Mouse (Mus musculus): ENCODE measurements around the gene Pidd1.
A peak's percentile ranks its signal among the peaks of the same experiment; 100 is the strongest.
"Not testable (repeated sequence)": the region's sequence is repeated elsewhere in the genome, so short reads cannot be mapped to it uniquely, and the experiment has no call there.

Gene Pidd1

DNA sequence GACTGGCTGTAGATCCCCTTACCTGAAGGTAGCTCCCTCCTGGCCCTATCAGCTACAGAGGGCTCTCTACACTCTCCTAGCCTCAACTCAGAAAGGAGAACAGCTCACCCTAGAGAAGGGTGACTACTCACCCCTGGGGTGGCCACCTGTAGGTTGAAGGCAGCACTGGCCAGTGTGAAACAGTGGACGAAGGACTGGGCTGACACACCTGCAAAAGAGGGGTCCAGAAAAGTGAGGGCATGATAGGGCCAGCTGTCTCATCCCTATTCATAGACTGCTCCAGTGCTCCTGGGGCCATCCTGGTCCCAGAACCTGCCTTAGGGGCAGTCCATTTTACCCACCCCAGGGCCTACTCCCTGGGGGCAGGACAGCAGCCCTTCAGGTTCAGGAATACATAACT, 32.2 kb downstream of the Pidd1 start:
- no peak for DNase-seq

DNA sequence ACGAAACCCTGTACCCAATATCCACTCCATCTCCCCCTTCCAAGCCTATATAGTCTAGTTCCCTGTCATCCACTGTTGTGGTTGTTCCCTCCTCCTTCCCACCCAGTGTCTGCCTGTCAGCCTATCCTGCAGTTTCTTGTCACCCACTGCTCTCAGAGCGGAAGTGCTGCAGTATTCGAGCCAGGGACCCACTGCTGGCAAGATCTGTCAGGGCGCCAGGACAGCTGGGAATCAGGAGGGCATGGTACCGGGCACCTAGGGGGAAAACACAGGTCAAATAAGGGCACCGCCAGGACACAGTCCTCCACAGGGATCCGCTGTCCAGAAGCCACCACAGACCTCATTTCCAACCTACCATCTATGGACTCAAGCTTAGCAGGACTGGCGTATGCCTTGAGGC, 33.2 kb downstream of the Pidd1 start:
- no peak for DNase-seq

DNA sequence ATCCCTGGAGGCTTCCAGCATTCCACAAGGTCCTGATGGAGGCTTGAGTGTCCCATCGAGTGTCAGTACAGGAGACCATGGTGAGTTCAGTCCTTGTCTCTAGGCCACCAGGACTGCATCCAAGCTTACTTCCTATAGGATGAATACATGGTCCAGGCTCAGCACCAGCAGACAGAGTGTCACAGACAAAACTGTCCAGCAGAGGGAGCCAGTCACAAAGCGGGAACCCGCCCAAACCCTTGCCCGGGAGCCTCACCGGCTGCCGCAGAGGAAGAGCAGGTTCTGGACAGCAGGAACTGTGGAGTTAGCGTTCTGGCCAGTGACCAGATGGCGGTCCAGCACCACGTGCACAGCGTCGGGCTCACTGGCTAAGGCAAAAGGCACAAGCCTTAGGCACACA, 35.0 kb downstream of the Pidd1 start:
- peak; percentile 75 for DNase-seq

DNA sequence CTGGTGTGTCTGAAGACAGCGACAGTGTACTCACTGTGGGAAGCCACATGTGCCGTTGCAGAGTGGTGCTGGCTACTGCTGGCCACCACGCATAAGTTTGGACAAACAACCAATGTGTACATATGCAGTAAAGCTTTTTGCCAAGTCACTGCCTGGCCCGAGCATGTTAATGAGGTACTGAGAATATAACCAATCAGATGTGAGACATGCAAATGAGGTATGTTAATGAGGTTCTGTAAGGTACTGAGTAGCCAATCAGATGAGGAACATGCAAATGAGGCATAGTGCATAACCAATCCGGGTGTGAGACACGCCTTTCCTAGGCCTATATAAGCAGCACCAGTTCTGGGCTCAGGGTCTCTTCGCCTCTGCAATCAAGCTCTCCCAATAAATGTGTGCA, 36.2 kb downstream of the Pidd1 start:
- not testable (repeated sequence) for DNase-seq

DNA sequence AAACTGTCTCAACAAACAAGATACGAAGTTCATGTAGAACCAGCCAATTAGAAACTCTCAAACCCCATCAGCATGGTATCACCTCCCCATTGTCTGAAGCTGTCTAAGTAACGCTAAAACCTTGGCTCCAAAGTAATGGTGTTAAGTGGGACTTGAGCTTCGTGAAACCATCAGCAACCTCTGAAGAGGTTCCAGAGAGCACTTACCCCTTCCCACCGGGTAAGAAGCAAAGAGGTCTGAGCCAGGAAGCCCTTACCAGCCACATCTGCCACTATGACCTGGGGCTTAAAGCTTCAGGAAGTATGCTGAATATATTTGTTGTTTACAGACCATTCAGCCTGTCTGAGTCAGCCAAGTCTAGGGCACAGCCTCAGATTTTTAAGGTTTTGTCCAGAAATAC, 38.4 kb downstream of the Pidd1 start:
- no peak for DNase-seq

DNA sequence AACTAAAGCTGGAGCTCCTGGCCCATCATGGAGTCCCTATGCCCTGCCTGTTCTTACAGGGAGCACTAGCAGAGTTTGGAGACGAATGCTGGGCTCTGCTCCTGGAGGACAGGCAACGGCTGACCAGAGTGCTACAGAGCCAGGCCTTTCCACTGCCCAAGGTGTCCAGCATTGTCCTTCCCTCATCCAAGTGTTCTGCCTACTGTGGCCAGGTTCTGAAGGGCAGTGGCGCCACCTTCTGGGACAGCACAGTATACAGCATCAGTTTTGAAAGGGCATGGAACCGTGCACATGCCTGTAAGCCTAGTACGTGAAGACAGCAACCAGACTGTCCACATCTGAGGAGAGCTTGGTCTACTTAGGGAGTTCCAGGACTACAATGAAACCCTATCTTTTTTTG, 40.5 kb downstream of the Pidd1 start:
- peak; percentile 61 for DNase-seq

DNA sequence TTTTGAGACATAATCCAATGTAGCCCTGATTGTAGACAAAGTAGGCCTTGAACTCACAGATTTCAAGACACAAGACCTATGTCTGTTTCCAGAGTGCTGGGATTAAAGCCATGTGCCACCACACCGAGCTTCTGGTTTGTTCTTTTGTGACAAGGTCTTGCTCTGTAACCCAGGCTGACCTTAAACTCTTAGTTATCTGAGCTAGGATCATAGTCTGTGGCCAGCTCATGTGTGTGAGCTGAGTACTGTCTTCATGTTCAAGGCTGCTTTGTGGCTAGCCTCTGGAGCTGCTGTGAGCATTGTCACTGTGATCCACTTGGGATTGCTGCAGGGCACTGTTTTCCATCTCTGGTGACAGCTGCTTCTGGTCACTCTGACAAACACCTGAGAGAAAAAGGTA, 48.5 kb downstream of the Pidd1 start:
- no peak for DNase-seq

DNA sequence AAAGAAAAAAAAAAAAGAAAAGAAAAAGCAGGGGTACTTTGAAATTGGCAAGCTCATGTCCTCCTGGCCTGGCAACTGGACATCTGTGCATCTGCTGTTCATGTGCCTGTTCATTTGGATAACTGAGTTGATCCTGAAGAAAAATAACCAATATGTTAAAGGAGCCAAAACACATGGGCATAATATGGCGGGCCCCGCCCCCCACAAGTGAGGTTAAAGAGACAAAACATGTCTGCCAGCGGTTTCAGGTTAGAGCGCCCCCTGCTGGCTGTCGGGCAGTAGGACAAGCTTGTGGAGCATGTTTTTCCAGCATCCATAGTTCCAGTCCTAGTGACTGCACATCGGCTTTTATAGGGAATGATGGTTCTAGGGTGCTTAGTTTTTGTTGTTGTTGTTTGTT, 49.1 kb downstream of the Pidd1 start:
- peak; percentile 55 for DNase-seq

DNA sequence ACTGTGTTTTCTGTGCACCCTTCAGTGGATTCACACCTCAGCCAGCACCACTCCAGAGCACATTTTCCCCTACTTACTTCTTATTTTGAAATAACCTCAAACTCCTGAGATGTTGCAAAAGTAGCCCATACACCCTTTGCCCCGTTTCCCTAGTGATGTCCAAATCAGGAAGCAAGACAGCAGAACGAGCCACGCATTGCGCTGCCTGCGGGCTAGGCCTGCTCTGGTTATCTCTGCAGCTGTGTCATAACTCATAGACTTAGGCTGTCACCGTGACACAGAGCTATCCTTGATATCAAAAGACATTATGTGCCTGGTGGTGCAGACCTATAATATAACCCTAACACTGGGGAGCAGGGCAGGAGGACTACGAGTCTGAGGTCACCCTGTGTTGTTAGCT, 49.7 kb downstream of the Pidd1 start:
- no peak for DNase-seq

DNA sequence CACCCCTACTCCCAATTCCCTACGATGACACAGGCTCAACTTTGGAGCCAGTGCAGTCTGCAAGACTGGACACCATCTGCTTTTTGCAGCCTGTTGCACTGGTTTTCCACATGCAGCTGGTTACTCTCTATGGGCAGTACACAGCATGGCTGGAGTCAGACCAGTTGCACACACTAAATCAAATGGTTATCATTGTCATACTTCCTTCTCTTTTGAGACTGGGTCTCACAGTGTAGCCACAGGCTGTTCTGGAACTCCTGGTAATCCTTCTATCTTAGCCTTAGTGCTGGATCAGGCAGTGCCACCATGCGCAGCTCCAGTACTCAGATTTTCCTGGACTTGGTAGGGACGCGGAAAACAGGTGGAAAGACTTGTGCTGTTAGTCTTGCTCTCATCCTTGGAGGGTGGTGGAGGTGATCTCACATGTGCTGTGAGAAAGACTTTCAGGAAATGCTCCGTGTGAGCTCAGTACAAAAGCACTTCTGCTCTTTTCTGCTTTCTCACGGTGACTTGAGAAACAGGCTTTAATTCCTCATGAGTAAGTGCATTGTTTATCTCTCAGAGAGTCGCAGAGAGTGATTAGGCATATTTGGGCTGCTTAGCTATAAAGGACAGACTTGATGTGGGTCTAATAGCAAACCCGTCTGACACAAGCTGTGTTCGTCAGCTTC, 51.1 kb downstream of the Pidd1 start:
- no peak for DNase-seq

DNA sequence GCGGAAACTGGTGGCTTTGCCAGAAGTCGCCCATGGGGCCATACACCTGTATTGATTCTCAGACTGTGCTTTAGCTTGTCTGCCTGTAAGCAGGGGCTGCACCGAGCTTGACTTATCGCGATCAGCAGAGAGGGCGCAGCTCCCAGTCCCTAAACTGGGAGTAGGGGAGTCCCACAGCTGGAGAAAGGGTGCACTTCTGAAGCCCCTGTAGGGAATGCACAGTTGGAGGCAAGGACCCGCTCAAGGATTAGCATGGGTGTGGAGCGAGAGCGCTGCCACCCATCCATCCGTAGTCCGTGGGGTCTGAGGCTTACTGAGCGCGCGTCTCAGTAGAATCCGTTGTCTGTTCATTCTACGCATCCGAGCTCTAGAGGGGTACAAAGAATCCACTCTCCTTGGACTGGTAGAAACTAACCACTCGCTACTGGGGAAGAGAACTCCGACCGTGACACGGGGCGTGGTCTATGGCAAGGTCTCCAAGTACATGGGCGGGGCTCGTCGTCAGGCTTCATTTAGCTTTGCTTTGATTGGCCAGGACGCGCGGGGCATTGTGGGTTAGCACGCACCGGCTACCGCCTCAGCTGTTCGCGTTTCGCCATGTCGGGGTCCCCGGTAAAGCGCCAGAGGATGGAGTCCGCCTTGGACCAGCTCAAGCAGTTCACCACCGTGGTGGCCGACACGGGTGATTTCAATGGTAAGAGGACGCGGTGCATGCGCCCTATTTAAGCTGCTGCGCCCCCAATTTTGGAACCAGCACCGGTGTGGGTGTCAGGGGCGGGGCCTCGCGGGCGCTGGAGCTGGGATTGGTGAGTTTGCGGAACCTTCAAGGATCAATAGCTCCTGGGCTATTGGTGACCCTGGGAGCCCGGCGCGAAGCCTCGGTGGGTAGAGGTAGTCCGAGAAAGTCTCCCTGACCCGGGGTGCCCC, 51.9 kb downstream of the Pidd1 start, which contains the start of gene Taldo1:
Gene Taldo1 (plus strand): TSS at position 575 of the 927 bp plus-strand sequence.
- DNase-seq: peak; percentile 97

DNA sequence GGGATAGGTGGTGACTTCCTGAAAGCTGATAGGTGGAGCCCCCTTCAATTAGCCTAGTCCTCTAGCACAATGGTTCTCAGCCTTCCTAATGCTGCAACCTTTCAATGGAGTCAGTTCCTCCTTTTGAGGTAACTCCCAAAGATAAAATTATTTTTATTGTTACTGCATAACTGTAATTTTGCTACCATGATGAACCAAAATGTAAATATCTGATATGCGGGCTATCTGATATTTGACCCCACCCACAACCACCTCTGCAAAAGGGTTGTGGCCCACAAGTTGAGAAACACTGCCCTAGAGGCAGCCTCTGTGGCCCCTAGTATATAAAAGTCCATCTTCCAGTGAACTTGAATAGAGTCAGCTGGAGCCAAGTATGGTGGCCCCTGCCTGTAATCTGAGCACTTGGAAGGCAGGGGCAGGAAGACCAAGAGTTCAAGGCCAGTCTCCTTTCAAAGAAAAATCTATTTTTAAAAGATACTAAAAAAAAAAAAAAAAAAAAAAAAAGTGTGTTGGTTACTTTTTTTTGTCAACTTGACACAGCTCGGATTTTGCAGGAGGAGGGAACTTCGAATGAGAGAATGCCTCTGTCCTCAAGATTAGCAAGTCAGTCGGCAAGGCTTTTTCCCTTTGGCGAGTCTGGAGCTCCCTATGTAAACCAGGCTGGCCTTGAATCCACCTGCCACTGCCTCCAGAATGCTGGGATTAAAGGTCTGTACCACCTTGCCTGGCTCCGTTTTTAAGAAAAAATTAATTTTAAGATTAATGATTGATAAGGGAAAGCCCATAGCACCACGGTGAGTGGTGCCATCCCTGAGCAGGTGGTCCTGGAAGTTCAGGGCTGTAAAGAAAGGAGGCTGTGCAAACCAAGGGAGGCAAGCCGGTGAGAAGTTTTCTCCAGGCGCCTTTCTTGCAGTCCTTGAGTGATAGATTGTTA, 53.2 kb downstream of the Pidd1 start:
- peak; percentile 43 for DNase-seq

DNA sequence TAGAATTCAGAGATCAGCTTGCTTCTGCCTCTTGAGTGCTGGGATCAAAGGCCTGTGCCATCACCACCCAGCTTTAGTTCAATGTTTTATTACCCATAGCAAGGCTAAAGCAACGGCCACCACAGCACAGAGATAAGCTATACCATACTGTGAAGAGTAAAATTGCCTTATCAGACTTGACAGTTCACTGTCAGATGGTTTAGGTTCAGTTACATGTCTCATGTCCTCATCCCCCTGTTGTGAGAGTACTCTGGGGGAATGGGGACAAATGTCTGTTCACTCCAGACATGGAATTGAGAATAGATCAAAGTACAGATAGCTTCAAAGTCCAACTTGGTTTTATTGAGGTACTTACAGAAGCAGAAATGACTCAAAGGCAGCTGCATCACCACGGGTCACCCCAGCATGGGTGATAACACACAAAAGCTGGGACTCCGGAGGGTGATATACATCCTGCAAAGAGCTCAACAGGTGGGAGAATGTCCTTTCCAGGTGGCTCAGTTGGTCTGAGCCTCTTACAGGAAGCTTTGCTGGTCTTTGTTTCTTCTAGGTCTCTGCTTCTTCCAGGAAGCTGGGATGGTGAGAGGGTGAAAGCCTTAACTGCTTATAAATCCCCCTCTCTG, 55.2 kb downstream of the Pidd1 start:
- no peak for DNase-seq
